Mouse (Mus musculus): Measurements from ENCODE around the gene Fst. TPM values are rescaled to one million over a fixed set of nuclear protein-coding genes. Genes with fewer than 3 reads are reported as not detected.

Fst gene
- total RNA-seq (2021), result 10 to 100 TPM; 10.9 TPM
- long read RNA-seq, experiment 1, partial matches to known transcripts, result 0 of 6 reads
- long read RNA-seq, experiment 1, other reads (novel, unspliced or antisense), result 2 of 6 reads
- long read RNA-seq, experiment 2, partial matches to known transcripts, result 1 of 6 reads
- long read RNA-seq, experiment 2, other reads (novel, unspliced or antisense), result 0 of 6 reads

- Histone ChIP-seq H3K4me3 (peak within 1 kb of the TSS; percentile 49), H3K27ac (no peak within 1 kb of the TSS)
- no peak for TF ChIP-seq CTCF (IDR thresholded peaks at IDR 0.05)
- intact Hi-C loops (cut with DNase I), result loop anchor here (5.0 kb wide), 1 partner anchor 72 kb away; the partner anchor contains the start of gene Ndufs4
- DNase-seq (ENCODE audit: extremely low spot score in 1 of 2, low spot score in 2 of 2), result peak; percentile 18 to 20
These were observed at the start of gene Fst for GRCm38 (mm10) chr13:114458886-114459700. Fst (minus strand) TSS chr13:114458951.

GRCm38 (mm10) chr13:114493826-114494225 lies 35.1 kb upstream of the Fst start:
- intact Hi-C loops (cut with DNase I), result no loop called here
- no peak for TF ChIP-seq CTCF (IDR thresholded peaks at IDR 0.05)

GRCm38 (mm10) chr13:114488178-114488577 lies 29.4 kb upstream of the Fst start:
- no peak for DNase-seq (ENCODE audit: extremely low spot score in 1 of 2, low spot score in 2 of 2)
- no peak overlapping the region for H3K4me3 ChIP-seq
- no peak for TF ChIP-seq CTCF (IDR thresholded peaks at IDR 0.05)
- H3K27ac ChIP-seq, result no peak overlapping the region
- intact Hi-C loops (cut with DNase I), result no loop called here

More at GRCm38 (mm10) chr13:114493826-114494225, 35.1 kb upstream of the Fst start:
- DNase-seq (ENCODE audit: extremely low spot score in 1 of 2, low spot score in 2 of 2), result no peak
- Histone ChIP-seq H3K4me3 (no peak overlapping the region), H3K27ac (no peak overlapping the region)

- no peak for TF ChIP-seq CTCF (IDR thresholded peaks at IDR 0.05)
- intact Hi-C loops (cut with DNase I), result no loop called here
- DNase-seq (ENCODE audit: extremely low spot score in 1 of 2, low spot score in 2 of 2), result no peak
- H3K4me3 ChIP-seq, result no peak overlapping the region
- no peak overlapping the region for H3K27ac ChIP-seq
These were observed 19.6 kb upstream of the Fst start for GRCm38 (mm10) chr13:114478329-114478728.

GRCm38 (mm10) chr13:114469945-114470344 lies 11.2 kb upstream of the Fst start:
- intact Hi-C loops (cut with DNase I), result no loop called here
- DNase-seq (ENCODE audit: extremely low spot score in 1 of 2, low spot score in 2 of 2), result no peak
- no peak for TF ChIP-seq CTCF (IDR thresholded peaks at IDR 0.05)
- Histone ChIP-seq H3K27ac (no peak overlapping the region), H3K4me3 (no peak overlapping the region)

GRCm38 (mm10) chr13:114466269-114466919 lies 7.6 kb upstream of the Fst start:
- no peak for DNase-seq (ENCODE audit: extremely low spot score in 1 of 2, low spot score in 2 of 2)
- intact Hi-C loops (cut with DNase I), result no loop called here
- TF ChIP-seq CTCF (IDR thresholded peaks at IDR 0.05), result no peak
- no peak overlapping the region for H3K4me3 ChIP-seq
- no peak overlapping the region for H3K27ac ChIP-seq

GRCm38 (mm10) chr13:114465387-114465786 lies 6.6 kb upstream of the Fst start:
- no peak for TF ChIP-seq CTCF (IDR thresholded peaks at IDR 0.05)
- intact Hi-C loops (cut with DNase I), result no loop called here
- DNase-seq (ENCODE audit: extremely low spot score in 1 of 2, low spot score in 2 of 2), result no peak
- H3K27ac ChIP-seq, result no peak overlapping the region
- no peak overlapping the region for H3K4me3 ChIP-seq

GRCm38 (mm10) chr13:114464824-114465223 lies 6.1 kb upstream of the Fst start:
- no peak for TF ChIP-seq CTCF (IDR thresholded peaks at IDR 0.05)
- no peak overlapping the region for H3K27ac ChIP-seq
- H3K4me3 ChIP-seq, result no peak overlapping the region
- no peak for DNase-seq (ENCODE audit: extremely low spot score in 1 of 2, low spot score in 2 of 2)
- intact Hi-C loops (cut with DNase I), result no loop called here

- H3K4me3 ChIP-seq, result no peak overlapping the region
- intact Hi-C loops (cut with DNase I), result no loop called here
- DNase-seq (ENCODE audit: extremely low spot score in 1 of 2, low spot score in 2 of 2), result no peak
- no peak overlapping the region for H3K27ac ChIP-seq
- no peak for TF ChIP-seq CTCF (IDR thresholded peaks at IDR 0.05)
These were observed 4.0 kb upstream of the Fst start for GRCm38 (mm10) chr13:114462548-114463408.

- peak; percentile 53 for TF ChIP-seq CTCF (IDR thresholded peaks at IDR 0.05)
- intact Hi-C loops (cut with DNase I), result loop anchor here (1.0 to 2.0 kb wide), 2 partner anchors 384 to 583 kb away; no protein-coding TSS in a partner anchor
- Histone ChIP-seq H3K4me3 (peak overlapping the region; percentile 22; the same call in 1 of the 2 replicates), H3K27ac (no peak overlapping the region)
- no peak for DNase-seq (ENCODE audit: extremely low spot score in 1 of 2, low spot score in 2 of 2)
These were observed 1.6 kb upstream of the Fst start for GRCm38 (mm10) chr13:114460306-114460892.

- no peak for DNase-seq (ENCODE audit: extremely low spot score in 1 of 2, low spot score in 2 of 2)
- Histone ChIP-seq H3K4me3 (peak overlapping the region; percentile 49), H3K27ac (no peak overlapping the region)
- no peak for TF ChIP-seq CTCF (IDR thresholded peaks at IDR 0.05)
- intact Hi-C loops (cut with DNase I), result loop anchor here (1.0 to 5.0 kb wide), 3 partner anchors 72 to 582 kb away; partner anchors contain the start of gene Ndufs4
These were observed 980 bp upstream of the Fst start for GRCm38 (mm10) chr13:114459701-114460160.
